Mouse (Mus musculus): Measurements from ENCODE around the gene Chaf1b. TPM values are rescaled to one million over a fixed set of nuclear protein-coding genes. Genes with fewer than 3 reads are reported as not detected.

Chaf1b gene
- polyA plus RNA-seq, 1 experiment, result not detected

DNA sequence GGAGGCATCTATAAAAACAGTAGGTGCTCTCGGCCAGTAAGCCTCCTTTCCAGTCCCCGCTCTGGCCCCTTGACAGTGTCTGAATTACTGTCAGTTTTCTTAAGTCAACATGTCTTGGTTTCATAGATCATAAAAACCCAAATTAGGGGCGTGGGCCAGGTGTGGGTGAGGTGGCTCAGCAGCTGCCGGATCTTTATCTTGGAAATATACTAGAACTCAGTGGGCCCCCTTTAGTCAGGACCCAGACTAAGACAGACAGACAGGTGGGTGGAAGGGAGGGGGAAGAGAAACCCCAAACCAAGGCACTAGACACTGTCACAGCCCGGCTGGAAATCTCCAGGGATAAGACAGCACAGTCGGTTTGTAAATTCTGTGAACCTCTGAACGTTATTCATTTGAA, 40.1 kb downstream of the Chaf1b start:
- H3K4me1 ChIP-seq (ENCODE audit: control insufficient read depth, insufficient read depth, insufficient read length, low read length), result no peaks in the 10 kb centered on the region
- H3K27ac ChIP-seq (replicated peaks; ENCODE audit: low read depth, low read length), result no peak overlapping the region
- no peak overlapping the region for H3K4me3 ChIP-seq (ENCODE audit: insufficient read depth, low read depth, low read length)

DNA sequence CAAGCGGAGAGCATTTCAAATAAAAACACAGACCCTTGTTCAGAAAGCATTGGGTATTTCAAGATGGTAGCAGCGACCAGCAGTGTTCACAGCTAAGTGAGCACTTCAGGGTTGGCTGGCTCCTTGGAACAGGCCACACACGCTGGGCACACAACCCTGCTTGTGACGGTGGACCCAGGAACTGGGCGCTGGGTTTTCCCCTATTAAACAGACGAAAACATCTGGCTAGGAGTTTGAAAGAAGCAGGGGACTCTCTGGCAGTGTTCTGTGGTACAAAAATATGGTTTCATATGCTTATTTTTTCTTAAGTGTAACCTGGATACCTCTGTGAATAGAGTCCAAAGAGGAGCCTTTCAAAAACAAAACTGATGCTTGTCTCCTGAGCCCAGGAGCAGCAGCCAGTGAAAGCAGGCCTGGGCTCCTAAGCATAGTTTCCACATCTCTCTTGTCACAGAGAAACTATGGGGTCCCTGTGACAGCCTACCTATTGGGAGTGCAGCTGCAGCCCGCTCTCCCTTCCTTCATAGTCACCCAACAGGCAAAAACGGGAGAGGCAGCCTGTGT, 42.1 kb downstream of the Chaf1b start:
- no peak overlapping the region for H3K27ac ChIP-seq (replicated peaks; ENCODE audit: low read depth, low read length)
- H3K4me1 ChIP-seq (ENCODE audit: control insufficient read depth, insufficient read depth, insufficient read length, low read length), result no peaks in the 10 kb centered on the region
- no peak overlapping the region for H3K4me3 ChIP-seq (ENCODE audit: insufficient read depth, low read depth, low read length)

DNA sequence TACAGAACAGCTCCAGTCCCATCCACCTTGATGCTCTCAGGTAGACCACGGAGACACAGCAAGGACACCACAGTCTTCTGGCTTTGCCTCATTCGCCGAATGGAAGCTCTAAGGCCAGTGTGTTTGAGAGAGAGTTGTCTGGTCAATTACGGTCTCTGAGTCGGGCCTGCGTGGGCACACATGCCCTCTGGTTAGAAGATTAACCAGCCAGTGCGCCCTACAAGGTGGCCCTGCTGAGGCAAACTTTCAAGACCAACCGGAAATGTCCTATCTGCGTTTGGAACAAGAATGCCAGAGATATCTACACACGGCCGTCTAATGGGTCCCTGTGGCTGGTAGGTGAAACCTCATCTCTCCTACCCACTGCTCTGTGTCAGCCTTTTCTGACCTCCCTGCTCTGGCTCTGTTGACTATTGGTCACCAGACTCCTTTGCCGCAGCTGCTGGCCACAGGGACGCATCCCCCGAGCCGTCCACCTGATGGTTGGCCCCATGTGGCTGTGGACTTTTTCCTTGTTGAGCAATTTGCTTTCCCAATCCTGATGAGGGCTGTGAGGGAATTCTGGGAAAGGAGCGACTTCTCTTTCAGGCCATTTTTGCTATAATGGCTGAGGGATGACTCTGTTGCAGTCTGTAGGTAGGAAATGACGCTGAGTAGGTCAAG, 45.8 kb downstream of the Chaf1b start:
- Histone ChIP-seq H3K27ac (replicated peaks; ENCODE audit: low read depth, low read length) (no peak overlapping the region), H3K4me1 (ENCODE audit: control insufficient read depth, insufficient read depth, insufficient read length, low read length) (no peaks in the 10 kb centered on the region), H3K4me3 (ENCODE audit: insufficient read depth, low read depth, low read length) (no peak overlapping the region)

DNA sequence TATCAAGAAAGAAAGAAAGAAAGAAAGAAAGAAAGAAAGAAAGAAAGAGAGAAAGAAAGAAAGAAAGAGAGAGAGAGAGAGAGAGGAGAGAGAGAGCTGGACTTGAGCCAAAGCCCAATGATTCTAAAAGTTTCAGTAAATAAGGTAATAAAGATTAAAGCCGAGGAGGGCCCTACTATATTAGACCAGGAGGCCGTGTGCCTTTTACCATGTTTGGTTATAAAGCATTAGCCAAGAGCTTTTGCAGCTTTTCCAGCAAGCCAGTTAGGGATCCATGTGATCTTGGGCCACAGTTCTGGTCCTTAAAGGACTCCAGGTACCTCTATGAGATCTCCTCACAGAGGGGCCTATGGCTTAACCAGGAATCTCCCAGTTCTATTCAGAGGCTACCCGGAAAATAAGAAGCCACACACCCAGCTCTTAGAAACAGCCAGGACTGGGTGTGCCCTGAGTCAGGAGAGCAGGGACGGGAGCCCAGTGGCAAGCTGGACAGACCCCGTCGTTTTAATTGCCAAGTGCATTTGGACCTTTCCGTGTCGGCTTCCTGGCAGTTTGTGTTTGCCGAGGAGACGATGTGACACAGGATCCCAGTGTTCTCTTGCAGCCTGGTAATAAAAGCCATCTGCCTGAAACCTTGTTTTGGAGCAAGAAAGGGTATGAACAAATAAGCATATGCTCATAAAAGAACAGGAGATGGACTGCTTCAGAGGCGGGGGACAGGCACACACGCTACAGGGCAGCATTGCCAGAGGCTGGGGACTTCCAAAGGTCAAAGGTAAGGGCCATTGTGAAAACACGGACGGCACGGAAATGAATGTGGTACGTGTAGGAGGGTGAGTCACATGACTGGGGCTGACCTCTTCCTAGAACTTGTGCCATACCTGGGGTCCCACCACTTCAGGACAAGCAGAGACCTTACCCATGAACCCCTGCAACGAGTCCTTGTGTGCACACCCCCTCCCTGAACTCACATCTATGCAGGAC, 48.8 kb downstream of the Chaf1b start:
- no peaks in the 10 kb centered on the region for H3K4me1 ChIP-seq (ENCODE audit: control insufficient read depth, insufficient read depth, insufficient read length, low read length)
- H3K27ac ChIP-seq (replicated peaks; ENCODE audit: low read depth, low read length), result no peak overlapping the region
- no peak overlapping the region for H3K4me3 ChIP-seq (ENCODE audit: insufficient read depth, low read depth, low read length)

DNA sequence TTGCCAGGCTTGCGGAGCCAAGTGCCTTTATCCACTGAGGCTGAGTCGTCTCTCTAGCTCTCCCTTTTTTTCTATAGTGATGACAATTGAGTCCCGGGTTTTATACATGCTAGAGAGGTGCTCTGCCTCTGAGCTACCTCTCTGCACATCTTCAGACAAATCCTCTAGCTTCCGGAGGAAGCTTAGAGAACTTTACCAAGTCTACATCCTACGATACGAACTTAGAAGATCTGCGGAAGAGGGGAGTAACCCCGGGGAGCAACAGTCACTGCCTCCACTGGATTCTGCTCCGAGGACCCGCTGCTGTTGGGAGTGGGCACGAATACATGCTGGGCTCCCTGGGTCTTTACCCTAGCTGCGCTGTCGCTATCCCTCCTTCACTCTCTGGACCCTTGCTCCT, 50.9 kb downstream of the Chaf1b start:
- Histone ChIP-seq H3K4me3 (ENCODE audit: insufficient read depth, low read depth, low read length) (no peak overlapping the region), H3K4me1 (ENCODE audit: control insufficient read depth, insufficient read depth, insufficient read length, low read length) (no peaks in the 10 kb centered on the region), H3K27ac (replicated peaks; ENCODE audit: low read depth, low read length) (no peak overlapping the region)

DNA sequence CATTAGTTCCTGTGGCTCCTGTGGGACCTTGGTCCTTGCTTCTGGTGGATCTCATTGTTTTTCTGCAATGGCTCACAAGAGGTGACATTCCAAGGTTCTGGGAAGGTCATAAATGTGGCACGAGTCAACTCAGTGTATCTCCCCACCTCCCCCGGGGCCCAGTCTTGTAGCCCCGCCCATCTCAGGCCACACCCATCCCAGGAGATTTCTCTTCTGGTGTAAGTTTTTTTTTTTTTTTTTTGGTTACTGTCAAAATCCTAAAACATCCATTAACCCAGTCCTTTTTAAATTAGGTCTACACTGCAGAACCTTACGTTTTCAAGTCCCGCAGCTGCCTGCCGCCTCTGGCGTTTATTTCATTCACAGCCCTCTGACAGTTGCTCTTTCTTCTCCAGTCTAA, 51.3 kb downstream of the Chaf1b start:
- H3K4me1 ChIP-seq (ENCODE audit: control insufficient read depth, insufficient read depth, insufficient read length, low read length), result no peaks in the 10 kb centered on the region
- no peak overlapping the region for H3K4me3 ChIP-seq (ENCODE audit: insufficient read depth, low read depth, low read length)
- H3K27ac ChIP-seq (replicated peaks; ENCODE audit: low read depth, low read length), result no peak overlapping the region

DNA sequence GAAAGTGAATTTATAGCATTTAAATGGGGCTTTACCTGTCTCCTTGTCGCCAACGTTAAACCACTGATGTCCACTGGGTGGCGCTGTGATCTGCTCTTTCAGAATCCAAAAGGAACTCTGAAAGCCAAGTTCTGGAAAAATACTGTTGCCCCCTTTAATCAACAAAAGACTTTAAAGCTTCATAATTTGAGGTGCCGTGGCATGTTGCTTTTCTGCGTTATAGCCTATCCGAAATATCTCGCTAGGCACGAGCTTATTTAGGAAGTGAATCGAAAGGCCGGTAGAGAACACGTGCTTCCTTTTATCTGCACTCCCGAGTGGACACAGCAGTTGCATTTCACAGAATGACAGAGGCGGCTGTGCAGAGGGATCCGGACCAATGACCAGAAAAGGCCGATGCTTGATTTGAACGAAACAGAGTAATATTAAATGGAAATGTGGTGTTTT, 54.7 kb downstream of the Chaf1b start:
- no peak overlapping the region for H3K27ac ChIP-seq (replicated peaks; ENCODE audit: low read depth, low read length)
- no peaks in the 10 kb centered on the region for H3K4me1 ChIP-seq (ENCODE audit: control insufficient read depth, insufficient read depth, insufficient read length, low read length)

DNA sequence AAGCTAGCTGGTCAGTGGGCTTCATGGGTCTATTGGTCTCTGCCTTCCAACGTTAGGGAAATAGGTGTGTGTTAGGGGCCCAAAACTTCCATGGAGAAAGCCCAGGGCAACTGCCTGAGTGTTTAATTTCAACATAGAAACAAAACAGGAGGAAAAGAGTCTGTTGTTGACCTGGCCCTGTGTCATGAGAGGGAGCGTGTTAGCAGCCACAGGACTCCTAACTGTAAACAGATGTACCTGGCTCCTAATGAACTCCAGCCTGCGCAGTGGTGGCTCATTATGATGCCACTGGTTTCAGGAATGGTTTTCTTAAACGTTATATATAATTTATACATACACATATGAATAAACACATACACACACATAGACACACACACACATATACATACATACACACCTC, 56.3 kb downstream of the Chaf1b start:
- Histone ChIP-seq H3K27ac (replicated peaks; ENCODE audit: low read depth, low read length) (no peak overlapping the region), H3K4me1 (ENCODE audit: control insufficient read depth, insufficient read depth, insufficient read length, low read length) (no peaks in the 10 kb centered on the region), H3K4me3 (ENCODE audit: insufficient read depth, low read depth, low read length) (no peak overlapping the region)

More for the DNA sequence above, 54.7 kb downstream of the Chaf1b start:
- peak overlapping the region; percentile 53 for H3K4me3 ChIP-seq (ENCODE audit: insufficient read depth, low read depth, low read length)

DNA sequence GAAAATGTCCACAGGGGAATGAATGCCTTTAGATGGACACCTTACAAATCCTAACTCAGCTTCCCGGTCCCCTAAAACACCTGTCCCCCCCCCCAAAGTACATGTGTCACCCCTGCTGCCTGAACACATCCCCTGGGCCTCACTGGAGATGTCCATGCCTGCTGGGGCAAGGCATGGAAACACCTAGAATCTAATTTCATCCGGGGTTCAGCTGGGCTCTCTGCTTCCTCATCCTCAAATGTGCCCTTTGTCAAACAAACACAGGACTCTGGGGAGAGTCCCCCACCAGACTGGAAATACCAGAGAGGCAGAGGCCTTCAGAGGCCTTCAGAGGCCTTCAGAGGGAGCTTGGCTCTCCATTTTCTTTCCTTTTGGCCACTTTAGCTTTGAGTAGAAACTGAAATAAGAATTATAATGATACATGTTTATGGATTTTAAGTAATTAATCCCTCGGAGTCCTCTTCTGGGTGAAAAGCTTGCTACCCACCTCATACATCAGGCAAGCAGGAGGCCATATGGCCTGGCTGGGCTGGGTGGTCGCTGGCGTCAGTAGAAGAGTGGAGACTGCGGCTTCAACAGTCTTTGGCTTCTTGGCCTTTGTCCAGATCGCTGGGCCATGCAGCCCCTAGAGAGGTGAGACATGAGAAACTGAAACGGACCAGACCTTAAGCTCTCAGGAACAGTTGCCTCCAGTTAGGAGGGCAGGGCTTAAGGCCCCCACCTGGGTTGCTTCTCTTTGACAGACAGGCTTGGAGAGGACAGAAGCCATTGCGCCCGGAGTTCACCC, 58.3 kb downstream of the Chaf1b start:
- H3K4me1 ChIP-seq (ENCODE audit: control insufficient read depth, insufficient read depth, insufficient read length, low read length), result no peaks in the 10 kb centered on the region
- H3K4me3 ChIP-seq (ENCODE audit: insufficient read depth, low read depth, low read length), result no peak overlapping the region
- no peak overlapping the region for H3K27ac ChIP-seq (replicated peaks; ENCODE audit: low read depth, low read length)

DNA sequence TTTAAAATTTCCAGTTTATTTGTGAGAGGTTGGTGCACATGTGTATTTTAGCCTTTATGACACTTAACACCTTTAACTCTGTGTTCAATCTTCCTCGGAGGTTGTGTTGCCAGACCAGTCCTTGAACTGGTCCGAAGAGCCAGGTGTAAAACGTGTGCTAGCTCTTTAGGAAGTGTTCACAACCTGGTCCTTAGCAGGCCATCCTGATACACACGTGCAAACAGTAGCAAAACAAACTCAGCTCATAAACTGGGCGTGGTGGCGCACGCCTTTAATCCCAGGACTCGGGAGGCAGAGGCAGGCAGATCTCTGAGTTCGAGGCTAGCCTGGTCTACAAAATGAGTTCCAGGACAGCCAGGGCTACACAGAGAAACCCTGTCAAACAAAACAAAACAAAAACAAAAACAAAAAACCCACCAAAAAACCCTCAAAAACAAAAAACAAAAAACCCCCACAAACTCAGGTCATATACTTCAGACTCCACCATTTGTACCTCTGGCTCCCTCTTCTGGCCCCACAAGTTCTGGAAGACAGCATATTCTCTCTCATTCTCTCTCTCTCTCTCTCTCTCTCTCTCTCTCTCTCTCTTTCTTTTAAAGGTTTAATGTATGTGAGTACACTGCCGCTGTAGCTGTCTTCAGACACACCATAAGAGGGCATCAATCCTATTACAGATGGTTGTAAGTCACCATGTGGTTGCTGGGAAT, 59.2 kb downstream of the Chaf1b start:
- Histone ChIP-seq H3K4me1 (ENCODE audit: control insufficient read depth, insufficient read depth, insufficient read length, low read length) (no peaks in the 10 kb centered on the region), H3K27ac (replicated peaks; ENCODE audit: low read depth, low read length) (no peak overlapping the region), H3K4me3 (ENCODE audit: insufficient read depth, low read depth, low read length) (no peak overlapping the region)

DNA sequence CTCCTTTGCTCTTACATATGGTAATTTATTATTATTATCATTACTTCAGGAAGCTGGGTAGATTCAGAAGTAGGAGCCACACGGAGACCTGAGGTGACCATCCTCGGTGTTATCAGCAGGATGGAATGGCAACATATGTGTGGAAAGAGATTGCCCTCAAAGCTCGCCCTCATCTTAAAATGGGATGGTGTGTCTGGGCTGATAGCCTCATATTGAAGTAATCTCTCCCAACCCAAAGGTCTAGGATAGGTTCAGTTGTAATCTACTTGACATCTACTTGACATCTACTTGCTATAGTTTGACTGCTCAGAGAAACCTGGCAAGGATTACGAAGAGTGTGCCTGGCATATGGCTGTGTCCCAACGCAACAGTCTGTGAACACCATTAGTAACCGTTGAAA, 60.6 kb downstream of the Chaf1b start:
- Histone ChIP-seq H3K4me1 (ENCODE audit: control insufficient read depth, insufficient read depth, insufficient read length, low read length) (no peaks in the 10 kb centered on the region), H3K4me3 (ENCODE audit: insufficient read depth, low read depth, low read length) (no peak overlapping the region), H3K27ac (replicated peaks; ENCODE audit: low read depth, low read length) (no peak overlapping the region)

DNA sequence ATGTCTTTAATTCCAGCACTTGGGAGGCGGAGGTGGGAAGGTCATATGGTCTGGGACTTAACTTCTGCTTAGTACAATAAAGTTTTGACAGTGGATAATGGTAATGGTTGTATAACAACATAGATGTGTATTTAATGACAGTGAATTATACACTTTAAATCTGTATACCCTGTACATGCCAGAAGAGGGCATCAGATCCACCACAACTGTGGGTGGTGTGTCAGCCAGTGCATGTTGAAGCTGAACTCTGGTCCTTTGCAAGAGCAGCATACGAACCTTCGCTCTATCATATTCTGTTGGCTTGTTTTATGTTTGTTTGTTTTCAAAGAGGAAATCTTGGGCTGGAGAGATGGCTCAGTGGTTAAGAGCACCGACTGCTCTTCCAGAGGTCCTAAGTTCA, 63.7 kb downstream of the Chaf1b start:
- H3K27ac ChIP-seq (replicated peaks; ENCODE audit: low read depth, low read length), result no peak overlapping the region
- H3K4me3 ChIP-seq (ENCODE audit: insufficient read depth, low read depth, low read length), result no peak overlapping the region
- no peaks in the 10 kb centered on the region for H3K4me1 ChIP-seq (ENCODE audit: control insufficient read depth, insufficient read depth, insufficient read length, low read length)
